Mouse (Mus musculus) limb, embryonic 14.5 days (tissue): Measurements from ENCODE around the gene Adam22. TPM values are rescaled to one million over a fixed set of nuclear protein-coding genes. Genes with fewer than 3 reads are reported as not detected.

Experiments
- ATAC-seq: fragments of 200-750 bp; cut with Nextera tagmentation; 2 replicates; pipeline ENCODE4 v1.8.0; 2017; ENCODE audit warnings: low read depth, moderate number of reproducible peaks, moderate TSS enrichment; ENCODE audit not compliant: low FRiP score
- DNase-seq: peaks from one replicate; pipeline ENCODE4 v3.0.0-alpha.2; 2015; ENCODE audit warnings: low spot score
- H3K27ac ChIP-seq: fragments of 300-500 bp; sonication (generic); replicated peaks from 2 replicates; pipeline ENCODE4 v1.5.1; 2014; ENCODE audit warnings: low read depth, mild to moderate bottlenecking, low read length, moderate library complexity, mixed read lengths
- H3K27me3 ChIP-seq: fragments of 300-500 bp; sonication (generic); 2 replicates; pipeline ENCODE4 v1.6.1; 2014; ENCODE audit warnings: low read length, mixed read lengths; ENCODE audit not compliant: control insufficient read depth, insufficient read depth
- H3K36me3 ChIP-seq: fragments of 300-500 bp; sonication (generic); 2 replicates; pipeline ENCODE4 v1.6.1; 2014; ENCODE audit warnings: mild to moderate bottlenecking, low read length, moderate library complexity, mixed read lengths; ENCODE audit not compliant: control insufficient read depth, insufficient read depth
- H3K4me1 ChIP-seq: fragments of 300-500 bp; sonication (generic); 2 replicates; pipeline ENCODE4 v1.6.1; 2014; ENCODE audit warnings: antibody characterized with exemption, low read length, mixed read lengths; ENCODE audit not compliant: control insufficient read depth, insufficient read depth
- H3K4me2 ChIP-seq: fragments of 300-500 bp; sonication (generic); replicated peaks from 2 replicates; pipeline ENCODE4 v1.6.1; 2014; ENCODE audit warnings: low read depth, mild to moderate bottlenecking, low read length, moderate library complexity; ENCODE audit not compliant: severe bottlenecking
- H3K4me3 ChIP-seq: fragments of 300-500 bp; sonication (generic); replicated peaks from 2 replicates; pipeline ENCODE4 v1.5.1; 2014; ENCODE audit warnings: low read length
- H3K9ac ChIP-seq: fragments of 300-500 bp; sonication (generic); 2 replicates; pipeline ENCODE4 v1.6.1; 2014; ENCODE audit warnings: mild to moderate bottlenecking, low read depth, low read length, moderate library complexity; ENCODE audit not compliant: severe bottlenecking
- H3K9me3 ChIP-seq: fragments of 300-500 bp; sonication (generic); 2 replicates; pipeline ENCODE4 v1.6.1; 2016; ENCODE audit warnings: low read length; ENCODE audit not compliant: control insufficient read depth
- POLR2A ChIP-seq: fragments of 200-500 bp; IDR thresholded peaks from 2 replicates; pipeline ENCODE4 v1.8.0; 2012; ENCODE audit warnings: inconsistent platforms, mild to moderate bottlenecking, moderate library complexity, borderline replicate concordance; ENCODE audit not compliant: insufficient read depth, insufficient read length; ENCODE audit errors: extremely low read depth
- WGBS: fragments of 180-500 bp; shearing (Covaris S2); extraction: QIAGEN DNeasy Blood & Tissue Kit; methylation state at CpG from one replicate; pipeline ENCODE4 v1.1.7; 2014; 5-methylcytosine and 5-hydroxymethylcytosine counted together
- polyA plus RNA-seq, 2 experiments: library from polyadenylated mRNA; depleted of rRNA in 1 of 2; stranded (reverse) in 1 of 2; unstranded in 1 of 2; fragments of >200 nt; fragmentation: Nextera tagmentation in 1 of 2; extraction: Ambion mirVana in 1 of 2; gene quantifications; 2 replicates each; pipeline versions ENCODE4 v1.2.1 to v1.2.3; 2012 to 2014

Gene Adam22
- polyA plus RNA-seq, 2 experiments: 8.6 to 14.3 TPM

DNA sequence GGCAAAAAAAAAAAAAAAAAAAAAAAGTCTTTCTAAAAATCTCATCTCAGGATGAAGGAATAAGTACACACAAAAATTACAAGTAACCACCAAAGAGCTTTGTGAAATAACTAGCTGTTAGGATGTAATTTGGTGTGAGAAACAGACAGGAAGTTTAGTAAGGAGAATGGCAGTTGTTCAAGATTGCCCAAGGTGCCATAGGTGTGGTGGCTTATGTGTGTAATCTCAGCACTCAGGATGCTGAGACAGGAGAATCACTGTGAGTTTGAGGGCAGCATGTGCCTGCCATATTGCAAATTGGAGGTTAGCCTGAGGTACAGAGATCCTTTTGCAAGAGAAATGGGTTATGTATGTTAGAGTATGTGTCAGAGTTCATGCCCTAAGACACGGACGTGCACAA is 305.5 kb downstream of the Adam22 start:
- H3K27ac ChIP-seq: no peak overlapping the region
- H3K9ac ChIP-seq: no peak overlapping the region
- ATAC-seq (no peak), DNase-seq (no peak)
- H3K4me2 ChIP-seq: no peak overlapping the region
- H3K36me3 ChIP-seq: peaks cover 72% of the 10 kb centered on the region
- 81% methylated on average over 2 of the region's 2 CpGs for WGBS
- no peaks in the 10 kb centered on the region for H3K27me3 ChIP-seq
- H3K4me1 ChIP-seq: peaks cover under 1% of the 10 kb centered on the region; the same call in 1 of the 2 replicates
- no peaks in the 10 kb centered on the region for H3K9me3 ChIP-seq
- no peak for TF ChIP-seq POLR2A
- no peak overlapping the region for H3K4me3 ChIP-seq

GRCm38 (mm10) chr5:8058056-8058455 is 309.9 kb downstream of the Adam22 start:
- ATAC-seq: no peak
- WGBS: 90% methylated on average over 7 of the region's 7 CpGs

DNA sequence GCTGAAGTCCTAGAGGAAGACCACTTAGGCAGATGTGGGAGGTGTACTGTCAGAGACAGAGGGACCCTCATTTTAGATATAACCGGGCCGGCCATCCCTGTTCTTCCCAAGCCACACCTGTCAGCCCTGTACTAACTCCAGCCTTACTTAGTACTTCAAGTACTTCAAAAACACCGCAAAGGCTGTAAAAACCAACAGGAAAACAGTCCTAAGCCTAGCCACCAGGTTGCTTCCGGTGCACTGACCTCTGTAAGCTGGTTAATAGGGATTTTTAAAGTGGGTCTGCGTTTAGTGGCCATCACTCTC is 311.0 kb downstream of the Adam22 start:
- no peaks in the 10 kb centered on the region for H3K9me3 ChIP-seq
- H3K27ac ChIP-seq: no peak overlapping the region
- TF ChIP-seq POLR2A: no peak
- H3K9ac ChIP-seq: peak overlapping the region; percentile 98
- peaks cover 6% of the 10 kb centered on the region for H3K4me1 ChIP-seq
- H3K4me3 ChIP-seq: peak overlapping the region; percentile 82
- 0 out of 2 replicates have a peak, but pooled peaks have one; percentile 5 for ATAC-seq
- H3K36me3 ChIP-seq: peaks cover 24% of the 10 kb centered on the region
- H3K27me3 ChIP-seq: no peaks in the 10 kb centered on the region
- no peak for DNase-seq
- WGBS: 16% methylated on average over 5 of the region's 5 CpGs
- H3K4me2 ChIP-seq: peak overlapping the region; percentile 79

More at GRCm38 (mm10) chr5:8058056-8058455, 309.9 kb downstream of the Adam22 start:
- H3K36me3 ChIP-seq: peaks cover 29% of the 10 kb centered on the region
- H3K9ac ChIP-seq: no peak overlapping the region
- H3K27ac ChIP-seq: no peak overlapping the region
- H3K4me2 ChIP-seq: no peak overlapping the region
- no peak for TF ChIP-seq POLR2A
- H3K4me3 ChIP-seq: no peak overlapping the region
- no peaks in the 10 kb centered on the region for H3K9me3 ChIP-seq
- H3K27me3 ChIP-seq: no peaks in the 10 kb centered on the region
- DNase-seq: no peak
- H3K4me1 ChIP-seq: peaks cover 6% of the 10 kb centered on the region

DNA sequence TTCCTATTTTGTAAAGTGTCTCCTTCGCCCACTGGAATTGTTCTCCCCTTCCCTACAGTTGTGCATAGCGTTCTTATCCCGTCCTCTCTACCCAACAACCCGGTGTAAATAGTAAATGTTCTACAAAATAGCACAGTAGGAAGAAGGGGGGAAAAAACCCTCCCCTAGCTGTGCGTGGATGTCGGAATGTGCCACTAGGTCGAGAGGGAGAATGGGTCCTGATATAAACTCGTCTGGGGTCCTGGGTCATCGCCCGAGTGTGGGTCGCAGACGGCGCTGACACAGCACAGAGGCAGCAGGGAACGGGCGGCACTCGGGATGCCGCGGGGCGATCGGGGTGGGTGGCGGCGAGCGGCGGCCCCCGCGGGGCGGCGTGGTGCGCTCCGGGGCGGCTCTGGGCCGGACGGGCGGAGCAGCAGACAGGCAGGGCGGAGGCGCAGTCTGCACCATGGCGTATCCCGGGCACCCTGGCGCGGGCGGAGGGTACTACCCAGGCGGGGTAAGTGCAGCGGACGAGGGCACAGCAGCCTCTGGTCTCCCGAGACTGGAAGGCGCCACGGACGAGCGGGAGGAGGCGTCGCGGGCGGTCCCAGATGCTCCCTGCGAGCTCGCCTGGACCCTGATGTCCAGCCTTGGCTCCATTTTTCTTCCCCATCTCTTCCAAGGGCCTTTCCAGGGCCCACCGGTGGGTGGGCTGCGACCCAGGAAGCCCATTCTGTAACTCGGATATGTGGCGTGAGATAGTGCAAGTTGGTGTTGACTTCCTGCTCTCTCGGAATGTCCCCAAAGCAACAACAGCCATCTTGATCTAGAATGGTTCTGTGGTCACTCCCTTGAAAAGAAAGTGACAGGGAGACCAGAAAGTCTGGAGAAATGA is 311.6 kb downstream of the Adam22 start:
- H3K4me2 ChIP-seq: peak overlapping the region; percentile 79
- H3K27ac ChIP-seq: peak overlapping the region; percentile 93
- DNase-seq (peak; percentile 66), ATAC-seq (peak; percentile 95)
- no peaks in the 10 kb centered on the region for H3K27me3 ChIP-seq
- peak overlapping the region; percentile 82 for H3K4me3 ChIP-seq
- H3K4me1 ChIP-seq: peaks cover 6% of the 10 kb centered on the region
- TF ChIP-seq POLR2A: peak; percentile 69; the same call in 1 of the 2 replicates
- WGBS: under 1% methylated on average over 50 of the region's 60 CpGs
- peak overlapping the region; percentile 98 for H3K9ac ChIP-seq
- no peaks in the 10 kb centered on the region for H3K9me3 ChIP-seq
- H3K36me3 ChIP-seq: peaks cover 18% of the 10 kb centered on the region

DNA sequence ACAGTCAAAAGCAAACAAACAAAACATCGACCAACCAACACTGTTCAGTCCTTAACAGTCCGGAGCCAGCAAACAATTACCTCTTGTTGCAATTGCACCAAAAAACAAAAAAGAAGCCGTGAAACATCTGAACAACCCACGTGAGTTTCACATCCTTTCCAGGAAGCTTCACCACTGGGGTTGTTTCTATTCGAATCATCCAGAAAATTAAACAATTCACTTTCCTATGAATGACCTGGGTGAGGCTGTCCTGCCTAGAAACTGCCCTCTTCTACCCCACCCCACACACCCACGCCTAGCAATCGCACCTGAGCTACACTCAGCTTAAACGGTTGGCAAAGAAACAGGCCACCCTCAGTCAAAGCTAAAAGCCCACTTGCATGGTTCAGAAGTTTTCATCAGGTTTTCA is 312.2 kb downstream of the Adam22 start:
- Histone ChIP-seq H3K9me3 (no peaks in the 10 kb centered on the region), H3K4me2 (peak overlapping the region; percentile 79), H3K27ac (peak overlapping the region; percentile 93; the same call in 1 of the 2 replicates), H3K4me1 (peaks cover 6% of the 10 kb centered on the region), H3K4me3 (peak overlapping the region; percentile 82), H3K36me3 (peaks cover 12% of the 10 kb centered on the region), H3K9ac (peak overlapping the region; percentile 98), H3K27me3 (no peaks in the 10 kb centered on the region)
- 34% methylated on average over 8 of the region's 8 CpGs for WGBS
- DNase-seq: no peak
- ATAC-seq: 0 out of 2 replicates have a peak, but pooled peaks have one; percentile 17
- no peak for TF ChIP-seq POLR2A
